ENCODE assay signal across 8 mouse cellular contexts in genomic region chr2:39008954-39009365, GRCm38 (mm10). TPM values are rescaled to one million over a fixed set of nuclear protein-coding genes. Genes with fewer than 3 reads are reported as not detected.
DNase-seq lines count a peak whose midpoint lies in the region; ATAC-seq and TF ChIP-seq lines count a peak whose summit lies in the region.

No protein-coding gene starts in this region.

- peak; percentile 39 to 50 for DNase-seq in cerebellum, postnatal 10 days
- peak; percentile 94 for DNase-seq in CH12.LX (ENCODE audit: extremely low read depth)
- peak; percentile 64 for DNase-seq in lung, postnatal 10 days
- DNase-seq in spleen, adult 18-20 months, result peak; percentile 78 to 80
- no peak for DNase-seq in gastrocnemius, adult 8-10 months (ENCODE audit: low spot score in 2 of 2)

- H3K9me3 ChIP-seq in CH12.LX (replicated peaks; ENCODE audit: low read length), result no peaks in the 10 kb centered on the region
- no peaks in the 10 kb centered on the region for H3K9me3 ChIP-seq in forebrain, embryonic 12.5 days
- H3K9me3 ChIP-seq in kidney, embryonic 14.5 days (ENCODE audit: control insufficient read depth, low read length), result no peaks in the 10 kb centered on the region

- peak overlapping the region; percentile 99 for H3K9ac ChIP-seq in CH12.LX (ENCODE audit: insufficient read depth, low read depth)
- H3K9ac ChIP-seq in forebrain, embryonic 12.5 days, result peak overlapping the region; percentile 94
- H3K9ac ChIP-seq in kidney, embryonic 14.5 days (ENCODE audit: low read depth, low read length), result peak overlapping the region; percentile 72

- dilution Hi-C loops in CH12.LX (cut with MboI; ENCODE audit: extremely low pct_ligation_motif_present, extremely low pct_unique_long_range_greater_than_20kb, low sequenced_read_pairs), result no loop called here

- no peak for TF ChIP-seq CTCF in CH12.LX (conservative IDR thresholded peaks at IDR 0.05 in 1 of 2, IDR thresholded peaks at IDR 0.05 in 1 of 2; ENCODE audit: low read depth in 2 of 2, low read length in 2 of 2)

- TF ChIP-seq POLR2A in CH12.LX (IDR thresholded peaks at IDR 0.05; ENCODE audit: low read depth, low read length), result peak; percentile 71

- in situ Hi-C loops in CH12.LX (cut with MboI; ENCODE audit: low pct_ligation_motif_present, low pct_unique_long_range_greater_than_20kb, low sequenced_read_pairs), result no loop called here

- WGBS in forebrain, embryonic 12.5 days, result 37% methylated on average over 3 of the region's 3 CpGs
- 4% methylated on average over 3 of the region's 3 CpGs for WGBS in kidney, embryonic 14.5 days

- peak overlapping the region; percentile 74 to 100 (median 90) for H3K4me3 ChIP-seq in CH12.LX (replicated peaks in 1 of 3; ENCODE audit: low read depth in 2 of 3, low read length in 2 of 3, poor library complexity in 1 of 3)
- H3K4me3 ChIP-seq in forebrain, embryonic 12.5 days (replicated peaks), result peak overlapping the region; percentile 95
- peak overlapping the region; percentile 73 for H3K4me3 ChIP-seq in kidney, embryonic 14.5 days (ENCODE audit: low read length)

- no peak for ATAC-seq in cerebellum, adult (ENCODE audit: insufficient number of reproducible peaks, low FRiP score, low TSS enrichment)
- ATAC-seq in forebrain, embryonic 12.5 days (ENCODE audit: low FRiP score), result no peak
- ATAC-seq in kidney, embryonic 14.5 days (ENCODE audit: low FRiP score, low TSS enrichment), result no peak

- H3K27me3 ChIP-seq in CH12.LX (replicated peaks), result no peaks in the 10 kb centered on the region
- no peaks in the 10 kb centered on the region for H3K27me3 ChIP-seq in forebrain, embryonic 12.5 days
- no peaks in the 10 kb centered on the region for H3K27me3 ChIP-seq in kidney, embryonic 14.5 days (ENCODE audit: control insufficient read depth, insufficient read depth, low read length)

- H3K4me1 ChIP-seq in CH12.LX (ENCODE audit: control insufficient read depth in 1 of 2, insufficient read depth in 2 of 2), result peaks cover 6 to 35% of the 10 kb centered on the region in 2 experiments
- peaks cover 37% of the 10 kb centered on the region for H3K4me1 ChIP-seq in forebrain, embryonic 12.5 days
- H3K4me1 ChIP-seq in kidney, embryonic 14.5 days (ENCODE audit: control insufficient read depth, insufficient read depth, low read length), result peaks cover 17% of the 10 kb centered on the region

- TF ChIP-seq RAD21 in CH12.LX (IDR thresholded peaks at IDR 0.05; ENCODE audit: low read depth, low read length), result no peak

- peaks cover 12 to 32% of the 10 kb centered on the region in 2 experiments for H3K36me3 ChIP-seq in CH12.LX (replicated peaks in 1 of 2; ENCODE audit: control insufficient read depth in 1 of 2, insufficient read depth in 1 of 2, low read length in 1 of 2)
- H3K36me3 ChIP-seq in forebrain, embryonic 12.5 days (replicated peaks), result peaks cover 20% of the 10 kb centered on the region
- peaks cover 17% of the 10 kb centered on the region for H3K36me3 ChIP-seq in kidney, embryonic 14.5 days (ENCODE audit: control insufficient read depth, insufficient read depth, low read length)

- H3K27ac ChIP-seq in CH12.LX (ENCODE audit: insufficient read depth, low read depth), result peak overlapping the region; percentile 99
- H3K27ac ChIP-seq in forebrain, embryonic 12.5 days, result peak overlapping the region; percentile 89; the same call in 1 of the 2 replicates
- peak overlapping the region; percentile 81; the same call in 1 of the 2 replicates for H3K27ac ChIP-seq in kidney, embryonic 14.5 days (ENCODE audit: low read depth, low read length)

- peak; percentile 66 for TF ChIP-seq EP300 in CH12.LX (IDR thresholded peaks at IDR 0.05; ENCODE audit: low read length)

- peak overlapping the region; percentile 94 for H3K4me2 ChIP-seq in CH12.LX (ENCODE audit: insufficient read depth, low read depth, poor library complexity, severe bottlenecking)
- H3K4me2 ChIP-seq in forebrain, embryonic 12.5 days, result peak overlapping the region; percentile 93
- peak overlapping the region; percentile 71 for H3K4me2 ChIP-seq in kidney, embryonic 14.5 days (replicated peaks; ENCODE audit: low read depth, low read length)

- peaks cover 68% of the 10 kb centered on the region for H3K79me2 ChIP-seq in CH12.LX (replicated peaks; ENCODE audit: control insufficient read depth, extremely low read depth, insufficient read depth, poor library complexity, severe bottlenecking)

TF ChIP-seq in CH12.LX, 34 proteins besides CTCF, POLR2A, EP300 and RAD21 (continues in another document):
- peak; percentile 37 for TF ChIP-seq CHD1 (IDR thresholded peaks at IDR 0.05; ENCODE audit: low read depth, low read length)
- no peak for TF ChIP-seq E2F4 (IDR thresholded peaks at IDR 0.05; ENCODE audit: insufficient replicate concordance, low read depth, low read length)
- peak; percentile 81 for TF ChIP-seq ETS1 (conservative IDR thresholded peaks at IDR 0.05; ENCODE audit: low read depth, low read length)
- TF ChIP-seq USF2 (conservative IDR thresholded peaks at IDR 0.05; ENCODE audit: low read depth, low read length), result no peak
- TF ChIP-seq MAFK (IDR thresholded peaks at IDR 0.05; ENCODE audit: insufficient replicate concordance, low read length), result no peak; the same call in 1 of the 2 replicates
- TF ChIP-seq MAZ (IDR thresholded peaks at IDR 0.05; ENCODE audit: low read depth, low read length), result peak; percentile 80
- TF ChIP-seq TBP (conservative IDR thresholded peaks at IDR 0.05; ENCODE audit: low read depth, low read length), result peak; percentile 94
- peak; percentile 69 for TF ChIP-seq BHLHE40 (IDR thresholded peaks at IDR 0.05; ENCODE audit: low read depth, low read length)
- TF ChIP-seq GABPA (IDR thresholded peaks at IDR 0.05; ENCODE audit: insufficient replicate concordance, low read depth, low read length), result no peak
- no peak; the same call in 1 of the 2 replicates for TF ChIP-seq JUND (conservative IDR thresholded peaks at IDR 0.05; ENCODE audit: low read depth, low read length)
- TF ChIP-seq MXI1 (IDR thresholded peaks at IDR 0.05; ENCODE audit: low read depth, low read length), result peak; percentile 54
- peak; percentile 77 for TF ChIP-seq TCF12 (IDR thresholded peaks at IDR 0.05; ENCODE audit: low read depth, low read length)
- TF ChIP-seq POLR2AphosphoS2 (IDR thresholded peaks at IDR 0.05; ENCODE audit: low read depth, low read length), result peak; percentile 92; the same call in 1 of the 2 replicates
- TF ChIP-seq RCOR1 (conservative IDR thresholded peaks at IDR 0.05; ENCODE audit: low read depth, low read length), result no peak; the same call in 1 of the 2 replicates
- TF ChIP-seq SMC3 (IDR thresholded peaks at IDR 0.05; ENCODE audit: low read depth, low read length), result no peak
- peak; percentile 32; the same call in 1 of the 2 replicates for TF ChIP-seq NRF1 (IDR thresholded peaks at IDR 0.05; ENCODE audit: low read depth, low read length)
- TF ChIP-seq ZC3H11A (IDR thresholded peaks at IDR 0.05; ENCODE audit: low read depth, low read length), result no peak
- TF ChIP-seq ELF1 (IDR thresholded peaks at IDR 0.05; ENCODE audit: low read depth, low read length), result peak; percentile 79
- TF ChIP-seq ZMIZ1 (IDR thresholded peaks at IDR 0.05; ENCODE audit: low read depth, low read length), result peak; percentile 61
- TF ChIP-seq KAT2A (IDR thresholded peaks at IDR 0.05; ENCODE audit: insufficient replicate concordance, low read length), result 0 out of 2 replicates have a peak, but pooled peaks have one; percentile 59
- peak; percentile 34; the same call in 1 of the 2 replicates for TF ChIP-seq JUN (IDR thresholded peaks at IDR 0.05; ENCODE audit: insufficient read depth, low read depth, low read length)
- TF ChIP-seq USF1 (IDR thresholded peaks at IDR 0.05; ENCODE audit: low read depth, low read length), result no peak
- TF ChIP-seq IRF4 (IDR thresholded peaks at IDR 0.05; ENCODE audit: low read depth, low read length), result peak; percentile 59; the same call in 1 of the 2 replicates
- TF ChIP-seq ZKSCAN1 (IDR thresholded peaks at IDR 0.05; ENCODE audit: borderline replicate concordance, low read depth, low read length), result no peak
- TF ChIP-seq NELFE (IDR thresholded peaks at IDR 0.05; ENCODE audit: low read depth, low read length), result peak; percentile 73
- no peak; the same call in 1 of the 2 replicates for TF ChIP-seq MAX (IDR thresholded peaks at IDR 0.05; ENCODE audit: low read length)
- TF ChIP-seq CHD2 (IDR thresholded peaks at IDR 0.05; ENCODE audit: low read length), result peak; percentile 86

RNA-seq across cellular contexts. Expression of gene Rpl35, which starts 3.5 kb away (rescaled TPM):
- 2,171 and 2,515 TPM in 2 replicates for total RNA-seq in CH12.LX (2012; rRNA removed)
- total RNA-seq in CH12.LX (2014; rRNA removed), result 976 and 984 TPM in 2 replicates
- 649 and 718 TPM in 2 replicates for polyA plus RNA-seq in CH12.LX (2012; ENCODE audit: insufficient read length, low read depth)
- 970 and 1,048 TPM in 2 replicates for polyA plus RNA-seq in forebrain, embryonic 12.5 days (2016; fragmentation: Nextera tagmentation; extraction: Ambion mirVana)
- 1,034 and 1,450 TPM in 2 replicates for polyA plus RNA-seq in kidney, embryonic 14.5 days (2014; fragmentation: Nextera tagmentation; extraction: Ambion mirVana)
- 100 to 1,000 TPM; 298 to 385 (median 322) TPM for total RNA-seq in gastrocnemius, adult 8-10 months (2022)

RNA-seq across cellular contexts. Expression of gene Arpc5l, which starts 3.8 kb away (rescaled TPM):
- total RNA-seq in CH12.LX (2012; rRNA removed), result 139 and 148 TPM in 2 replicates
- total RNA-seq in CH12.LX (2014; rRNA removed), result 300 and 309 TPM in 2 replicates
- polyA plus RNA-seq in CH12.LX (2012; ENCODE audit: insufficient read length, low read depth), result 212 and 219 TPM in 2 replicates
- polyA plus RNA-seq in forebrain, embryonic 12.5 days (2016; fragmentation: Nextera tagmentation; extraction: Ambion mirVana), result 137 and 143 TPM in 2 replicates
- polyA plus RNA-seq in kidney, embryonic 14.5 days (2014; fragmentation: Nextera tagmentation; extraction: Ambion mirVana), result 139 and 148 TPM in 2 replicates
- 100 to 1,000 TPM; 120 to 151 (median 137) TPM for total RNA-seq in gastrocnemius, adult 8-10 months (2022)

RNA-seq across cellular contexts. Expression of gene Wdr38, which starts 11.7 kb away (rescaled TPM):
- 1.0 and 1.1 TPM in 2 replicates for total RNA-seq in CH12.LX (2012; rRNA removed)
- 0.19 and 0.28 TPM in 2 replicates for total RNA-seq in CH12.LX (2014; rRNA removed)
- polyA plus RNA-seq in CH12.LX (2012; ENCODE audit: insufficient read length, low read depth), result 0.40 and 0.63 TPM in 2 replicates
- polyA plus RNA-seq in forebrain, embryonic 12.5 days (2016; fragmentation: Nextera tagmentation; extraction: Ambion mirVana), result 1.5 and 1.7 TPM in 2 replicates
- 1.4 and 1.7 TPM in 2 replicates for polyA plus RNA-seq in kidney, embryonic 14.5 days (2014; fragmentation: Nextera tagmentation; extraction: Ambion mirVana)
- total RNA-seq in gastrocnemius, adult 8-10 months (2022), result under 1 TPM in 1 of 4 experiments, not detected in 3; 0.21 TPM

RNA-seq across cellular contexts. Expression of gene Golga1, which starts 56.4 kb away (rescaled TPM):
- 7.8 and 8.8 TPM in 2 replicates for total RNA-seq in CH12.LX (2012; rRNA removed)
- total RNA-seq in CH12.LX (2014; rRNA removed), result 8.2 and 8.6 TPM in 2 replicates
- polyA plus RNA-seq in CH12.LX (2012; ENCODE audit: insufficient read length, low read depth), result 10.1 and 11.5 TPM in 2 replicates
- polyA plus RNA-seq in forebrain, embryonic 12.5 days (2016; fragmentation: Nextera tagmentation; extraction: Ambion mirVana), result 37.9 and 40.8 TPM in 2 replicates
- 22.7 and 30.4 TPM in 2 replicates for polyA plus RNA-seq in kidney, embryonic 14.5 days (2014; fragmentation: Nextera tagmentation; extraction: Ambion mirVana)
- total RNA-seq in gastrocnemius, adult 8-10 months (2022), result 10 to 100 TPM in 2 of 4 experiments, 1 to 10 TPM in 2; 8.9 to 10.5 (median 9.9) TPM

Comparison
In these comparisons a context has a peak if more than half of its experiments do, and no peak if none do; other contexts are left out.
1. DNase-seq: peak in cerebellum, postnatal 10 days (2 of 2), CH12.LX (single experiment), lung, postnatal 10 days (single experiment) and spleen, adult 18-20 months (2 of 2); none in gastrocnemius, adult 8-10 months (0 of 2).
2. Peak in every context shown above with its lines, with median percentiles within 50 percentile points of each other: H3K27ac ChIP-seq, H3K4me2 ChIP-seq, H3K4me3 ChIP-seq and H3K9ac ChIP-seq.